Mouse (Mus musculus) embryonic fibroblast, embryonic 13.5 days (primary cell): Measurements from ENCODE around the gene Aym1.

ENCODE experiments used
- CTCF ChIP-seq: IDR thresholded peaks from 2 replicates; pipeline ENCODE4 v1.5.1; 2011; ENCODE audit warnings: mild to moderate bottlenecking, control low read depth, low read length, moderate library complexity, borderline replicate concordance; ENCODE audit not compliant: insufficient read depth
- POLR2A ChIP-seq: IDR thresholded peaks from 2 replicates; pipeline ENCODE4 v1.6.1; 2011; ENCODE audit warnings: low read depth, mild to moderate bottlenecking, control low read depth, low read length, moderate library complexity

- TF ChIP-seq CTCF (no peak), POLR2A (no peak)
Observed at GRCm38 (mm10) chr5:113351768-113352167, 5.3 kb upstream of the Aym1 start.
